Comparison of ENCODE assay signal across 14 mouse cellular contexts in genomic region chr14:18274526-18274925, GRCm38 (mm10). TPM values are rescaled to one million over a fixed set of nuclear protein-coding genes. Genes with fewer than 3 reads are reported as not detected.
DNase-seq lines count a peak whose midpoint lies in the region.
"Had no signal": no experiment of that assay in that cellular context is flagged by ENCODE, and none has a peak within 500 bp of the region (broad histone marks: within the 10 kb centered on the region; RNA-seq: fewer than 3 reads in every experiment).

No protein-coding gene starts in this region.

- peak; percentile 55 for DNase-seq in adrenal gland, adult 2 months
- DNase-seq in adrenal gland, postnatal 10 days: no peak
- peak; percentile 19 for DNase-seq in adrenal gland, postnatal 14 days
- no peak for DNase-seq in adrenal gland, adult 18-20 months (ENCODE audit: low spot score in 2 of 2)
- DNase-seq: adrenal gland, adult 8-10 months; adrenal gland, postnatal 25 days; B cell, adult 2 months; cerebellum, adult 11 months; cerebellum, adult 11-12 months; cerebellum, adult 18-20 months; cerebellum, adult 2 months; cerebellum, adult 8-10 months; cerebellum, adult 9-10 months; cerebellum, adult 9-11 months had no signal

RNA-seq across cellular contexts. Expression of gene Rpl15, which starts 3.3 kb away (rescaled TPM):
- 100 to 1,000 TPM; 734 to 830 TPM for total RNA-seq in adrenal gland, adult 2 months (2021)
- 76.9 and 101 TPM in 2 replicates for polyA plus RNA-seq in adrenal gland, adult 2 months (2012; rRNA removed)
- total RNA-seq in adrenal gland, postnatal 10 days (2021): 100 to 1,000 TPM; 997 to 998 TPM
- 815 and 940 TPM in 2 replicates for total RNA-seq in adrenal gland, postnatal 14 days (2021)
- 100 to 1,000 TPM; 726 to 763 TPM for total RNA-seq in adrenal gland, adult 18-20 months (2021)

RNA-seq across cellular contexts. Expression of gene Nkiras1, which starts 3.6 kb away (rescaled TPM):
- total RNA-seq in adrenal gland, adult 2 months (2021): 10 to 100 TPM; 24.7 to 26.7 TPM
- 0.79 and 0.90 TPM in 2 replicates for polyA plus RNA-seq in adrenal gland, adult 2 months (2012; rRNA removed)
- 10 to 100 TPM; 19.4 to 24.0 TPM for total RNA-seq in adrenal gland, postnatal 10 days (2021)
- total RNA-seq in adrenal gland, postnatal 14 days (2021): 23.1 and 27.1 TPM in 2 replicates
- 10 to 100 TPM; 29.2 to 34.6 TPM for total RNA-seq in adrenal gland, adult 18-20 months (2021)

RNA-seq across cellular contexts. Expression of gene Nr1d2, which starts 35.6 kb away (rescaled TPM):
- total RNA-seq in adrenal gland, adult 2 months (2021): 10 to 100 TPM; 37.0 to 82.4 TPM
- 65.7 and 78.2 TPM in 2 replicates for polyA plus RNA-seq in adrenal gland, adult 2 months (2012; rRNA removed)
- total RNA-seq in adrenal gland, postnatal 10 days (2021): 10 to 100 TPM; 32.3 to 51.7 TPM
- 37.2 and 49.1 TPM in 2 replicates for total RNA-seq in adrenal gland, postnatal 14 days (2021)
- 10 to 100 TPM; 48.1 to 57.4 TPM for total RNA-seq in adrenal gland, adult 18-20 months (2021)

RNA-seq across cellular contexts. Expression of gene Ube2e1, which starts 57.1 kb away (rescaled TPM):
- 100 to 1,000 TPM in 1 of 2 experiments, 10 to 100 TPM in 1; 80.1 to 104 TPM for total RNA-seq in adrenal gland, adult 2 months (2021)
- 6.8 and 7.8 TPM in 2 replicates for polyA plus RNA-seq in adrenal gland, adult 2 months (2012; rRNA removed)
- total RNA-seq in adrenal gland, postnatal 10 days (2021): 10 to 100 TPM; 58.5 to 66.7 TPM
- 64.7 and 67.0 TPM in 2 replicates for total RNA-seq in adrenal gland, postnatal 14 days (2021)
- 10 to 100 TPM; 75.6 to 81.0 TPM for total RNA-seq in adrenal gland, adult 18-20 months (2021)

Comparison
In these comparisons a context has a peak if more than half of its experiments do, and no peak if none do; other contexts are left out.
1. DNase-seq: peak in adrenal gland, adult 2 months (single experiment) and adrenal gland, postnatal 14 days (single experiment); none in adrenal gland, postnatal 10 days (single experiment) and adrenal gland, adult 18-20 months (0 of 2).